In the genomic region with DNA sequence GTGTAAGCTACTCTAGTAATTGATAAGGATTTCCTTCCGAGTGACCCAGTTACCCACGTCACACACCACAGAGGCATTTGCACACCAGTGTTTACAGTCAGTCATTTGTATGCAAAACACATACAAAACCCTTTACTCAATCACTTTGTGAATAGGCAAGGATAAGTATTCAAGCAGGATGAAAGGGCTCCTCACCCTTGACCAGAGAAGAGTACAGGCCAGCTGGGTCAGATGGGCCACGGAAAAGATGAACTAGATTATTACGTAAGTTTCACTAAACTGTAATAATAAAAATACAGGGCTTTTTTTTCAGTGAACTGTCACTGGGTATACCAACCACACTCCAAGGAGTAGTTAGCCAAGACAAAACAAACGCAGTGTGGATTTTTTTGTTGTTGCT, we compare ENCODE assay signal across 21 mouse cellular contexts.
"Had no signal": no experiment of that assay in that cellular context is flagged by ENCODE, and none has a peak within 500 bp of the region (broad histone marks: within the 10 kb centered on the region; RNA-seq: fewer than 3 reads in every experiment).

No protein-coding gene starts in this region.

- H3K27ac ChIP-seq: limb, embryonic 12.5 days; limb, embryonic 15.5 days; liver, embryonic 12.5 days; liver, embryonic 15.5 days; macrophage; neural tube, embryonic 12.5 days; neural tube, embryonic 15.5 days had no signal

- H3K9ac ChIP-seq: limb, embryonic 12.5 days; limb, embryonic 15.5 days; liver, embryonic 12.5 days; liver, embryonic 15.5 days; neural tube, embryonic 12.5 days; neural tube, embryonic 15.5 days had no signal

- H3K9me3 ChIP-seq: limb, embryonic 12.5 days; limb, embryonic 15.5 days; liver, embryonic 12.5 days; liver, embryonic 15.5 days; neural tube, embryonic 12.5 days; neural tube, embryonic 15.5 days had no signal

- DNase-seq: kidney, adult 8-10 months; kidney, postnatal 14 days; kidney, postnatal 4 days; left cerebral cortex, postnatal 4 days; lung, adult 2 months; midbrain, embryonic 14.5 days; retina, postnatal 1 day; right cerebral cortex, postnatal 25 days; spleen, adult 18-20 months; thymus, adult 2 months; thymus, postnatal 14 days; thymus, postnatal 4 days had no signal

- H3K27me3 ChIP-seq: limb, embryonic 12.5 days; limb, embryonic 15.5 days; liver, embryonic 12.5 days; liver, embryonic 15.5 days; neural tube, embryonic 12.5 days; neural tube, embryonic 15.5 days had no signal

- H3K4me3 ChIP-seq: limb, embryonic 12.5 days; limb, embryonic 15.5 days; liver, embryonic 12.5 days; liver, embryonic 15.5 days; neural tube, embryonic 12.5 days; neural tube, embryonic 15.5 days had no signal

- H3K36me3 ChIP-seq: limb, embryonic 12.5 days; limb, embryonic 15.5 days; liver, embryonic 12.5 days; liver, embryonic 15.5 days; neural tube, embryonic 12.5 days; neural tube, embryonic 15.5 days had no signal

- H3K4me2 ChIP-seq: limb, embryonic 12.5 days; limb, embryonic 15.5 days; liver, embryonic 12.5 days; liver, embryonic 15.5 days; midbrain, embryonic 11.5 days; neural tube, embryonic 12.5 days; neural tube, embryonic 15.5 days had no signal

- ATAC-seq: intestine, postnatal 0 days; liver, embryonic 12.5 days had no signal

- H3K4me1 ChIP-seq: limb, embryonic 12.5 days; limb, embryonic 15.5 days; neural tube, embryonic 12.5 days had no signal
